Mouse (Mus musculus): ENCODE measurements around the gene Mtmr12. TPM values are rescaled to one million over a fixed set of nuclear protein-coding genes. Genes with fewer than 3 reads are reported as not detected.

Gene Mtmr12
- polyA plus RNA-seq, 2 experiments, result 16.6 to 20.7 TPM

- 0 out of 2 replicates have a peak, but pooled peaks cover 8% of the 10 kb centered on the region for H3K4me1 ChIP-seq (ENCODE audit: control insufficient read depth, insufficient read depth, low read length)
- peak overlapping the region; percentile 76 for H3K27ac ChIP-seq (replicated peaks; ENCODE audit: low read depth, low read length)
- no peak overlapping the region for H3K4me2 ChIP-seq (replicated peaks; ENCODE audit: low read depth, low read length, severe bottlenecking)
- peak; percentile 57 for DNase-seq (ENCODE audit: low spot score)
- 59% methylated on average over 8 of the region's 8 CpGs for WGBS
- H3K27me3 ChIP-seq (ENCODE audit: control insufficient read depth, insufficient read depth, low read length), result no peaks in the 10 kb centered on the region
- H3K9me3 ChIP-seq (ENCODE audit: control insufficient read depth, low read length), result no peaks in the 10 kb centered on the region
- H3K36me3 ChIP-seq (ENCODE audit: control insufficient read depth, insufficient read depth, low read length), result peaks cover 94% of the 10 kb centered on the region
- ATAC-seq (ENCODE audit: low FRiP score, low read depth), result peak; percentile 70
- H3K4me3 ChIP-seq (replicated peaks; ENCODE audit: low read length), result no peak overlapping the region
- H3K9ac ChIP-seq (ENCODE audit: low read depth, low read length, severe bottlenecking), result no peak overlapping the region
- no peak for TF ChIP-seq POLR2A (IDR thresholded peaks at IDR 0.05; ENCODE audit: borderline replicate concordance, extremely low read depth, insufficient read depth, insufficient read length)
These were observed 61.6 kb downstream of the Mtmr12 start for GRCm38 (mm10) chr15:12266460-12266859.

DNA sequence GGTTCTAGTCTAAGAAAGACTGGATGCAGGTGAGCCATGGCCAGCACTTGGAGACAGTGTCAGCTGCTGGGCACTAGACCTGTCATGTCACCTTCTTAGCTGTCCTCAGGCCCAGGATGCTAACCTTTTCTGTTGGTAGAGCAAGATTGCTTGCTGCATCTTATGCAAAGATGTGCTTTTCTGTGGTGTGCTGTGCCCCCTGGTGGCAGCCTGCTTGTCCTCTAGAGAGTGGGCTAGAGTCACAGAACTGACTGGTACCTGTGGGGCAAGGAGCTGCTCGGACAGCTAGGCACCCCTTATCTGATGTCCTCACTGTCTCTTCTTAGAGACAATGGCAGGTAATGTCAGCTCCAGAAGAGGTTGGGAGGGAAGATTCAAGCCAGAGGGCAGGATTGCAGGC lies 63.2 kb downstream of the Mtmr12 start:
- Histone ChIP-seq H3K9ac (ENCODE audit: low read depth, low read length, severe bottlenecking) (no peak overlapping the region), H3K27me3 (ENCODE audit: control insufficient read depth, insufficient read depth, low read length) (no peaks in the 10 kb centered on the region), H3K4me1 (ENCODE audit: control insufficient read depth, insufficient read depth, low read length) (0 out of 2 replicates have a peak, but pooled peaks cover 8% of the 10 kb centered on the region), H3K4me3 (replicated peaks; ENCODE audit: low read length) (no peak overlapping the region), H3K4me2 (replicated peaks; ENCODE audit: low read depth, low read length, severe bottlenecking) (no peak overlapping the region), H3K27ac (replicated peaks; ENCODE audit: low read depth, low read length) (no peak overlapping the region), H3K9me3 (ENCODE audit: control insufficient read depth, low read length) (no peaks in the 10 kb centered on the region), H3K36me3 (ENCODE audit: control insufficient read depth, insufficient read depth, low read length) (peaks cover 81% of the 10 kb centered on the region)
- TF ChIP-seq POLR2A (IDR thresholded peaks at IDR 0.05; ENCODE audit: borderline replicate concordance, extremely low read depth, insufficient read depth, insufficient read length), result no peak
- peak; percentile 66 for DNase-seq (ENCODE audit: low spot score)
- 57% methylated on average over 1 of the region's 1 CpGs for WGBS
- no peak for ATAC-seq (ENCODE audit: low FRiP score, low read depth)

DNA sequence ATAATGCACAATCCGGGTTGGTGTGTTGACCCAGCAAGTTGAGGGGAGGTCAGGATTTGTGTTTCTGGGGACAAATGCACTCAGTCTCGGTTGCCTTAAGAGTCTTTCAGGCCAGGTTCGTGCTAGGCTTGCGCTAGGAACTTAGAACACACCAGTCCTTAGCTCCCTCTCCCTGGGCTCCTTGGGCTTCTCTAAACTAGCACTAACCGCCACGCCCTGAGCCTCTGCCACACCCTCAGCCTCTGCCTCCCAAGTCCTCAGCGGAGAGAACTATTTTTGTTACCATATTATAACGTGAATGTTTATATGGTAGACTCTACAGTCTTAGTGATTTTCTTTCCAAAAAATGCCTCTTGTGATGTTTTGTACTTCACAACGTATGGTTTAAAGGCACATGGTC lies 66.5 kb downstream of the Mtmr12 start:
- ATAC-seq (ENCODE audit: low FRiP score, low read depth), result no peak
- Histone ChIP-seq H3K27ac (replicated peaks; ENCODE audit: low read depth, low read length) (no peak overlapping the region), H3K36me3 (ENCODE audit: control insufficient read depth, insufficient read depth, low read length) (peaks cover 52% of the 10 kb centered on the region), H3K27me3 (ENCODE audit: control insufficient read depth, insufficient read depth, low read length) (no peaks in the 10 kb centered on the region), H3K9ac (ENCODE audit: low read depth, low read length, severe bottlenecking) (no peak overlapping the region), H3K9me3 (ENCODE audit: control insufficient read depth, low read length) (no peaks in the 10 kb centered on the region), H3K4me2 (replicated peaks; ENCODE audit: low read depth, low read length, severe bottlenecking) (no peak overlapping the region), H3K4me1 (ENCODE audit: control insufficient read depth, insufficient read depth, low read length) (0 out of 2 replicates have a peak, but pooled peaks cover 4% of the 10 kb centered on the region), H3K4me3 (replicated peaks; ENCODE audit: low read length) (no peak overlapping the region)
- WGBS, result 88% methylated on average over 9 of the region's 9 CpGs
- no peak for DNase-seq (ENCODE audit: low spot score)
- no peak for TF ChIP-seq POLR2A (IDR thresholded peaks at IDR 0.05; ENCODE audit: borderline replicate concordance, extremely low read depth, insufficient read depth, insufficient read length)

- H3K27ac ChIP-seq (replicated peaks; ENCODE audit: low read depth, low read length), result no peak overlapping the region
- no peak for TF ChIP-seq POLR2A (IDR thresholded peaks at IDR 0.05; ENCODE audit: borderline replicate concordance, extremely low read depth, insufficient read depth, insufficient read length)
- peaks cover 32% of the 10 kb centered on the region for H3K36me3 ChIP-seq (ENCODE audit: control insufficient read depth, insufficient read depth, low read length)
- no peaks in the 10 kb centered on the region for H3K27me3 ChIP-seq (ENCODE audit: control insufficient read depth, insufficient read depth, low read length)
- WGBS, result 84% methylated on average over 12 of the region's 12 CpGs
- H3K4me1 ChIP-seq (ENCODE audit: control insufficient read depth, insufficient read depth, low read length), result no peaks in the 10 kb centered on the region
- no peak overlapping the region for H3K4me3 ChIP-seq (replicated peaks; ENCODE audit: low read length)
- DNase-seq (ENCODE audit: low spot score) (no peak), ATAC-seq (ENCODE audit: low FRiP score, low read depth) (no peak)
- no peaks in the 10 kb centered on the region for H3K9me3 ChIP-seq (ENCODE audit: control insufficient read depth, low read length)
- H3K9ac ChIP-seq (ENCODE audit: low read depth, low read length, severe bottlenecking), result no peak overlapping the region
- no peak overlapping the region for H3K4me2 ChIP-seq (replicated peaks; ENCODE audit: low read depth, low read length, severe bottlenecking)
These were observed 68.7 kb downstream of the Mtmr12 start for GRCm38 (mm10) chr15:12273325-12274052.

DNA sequence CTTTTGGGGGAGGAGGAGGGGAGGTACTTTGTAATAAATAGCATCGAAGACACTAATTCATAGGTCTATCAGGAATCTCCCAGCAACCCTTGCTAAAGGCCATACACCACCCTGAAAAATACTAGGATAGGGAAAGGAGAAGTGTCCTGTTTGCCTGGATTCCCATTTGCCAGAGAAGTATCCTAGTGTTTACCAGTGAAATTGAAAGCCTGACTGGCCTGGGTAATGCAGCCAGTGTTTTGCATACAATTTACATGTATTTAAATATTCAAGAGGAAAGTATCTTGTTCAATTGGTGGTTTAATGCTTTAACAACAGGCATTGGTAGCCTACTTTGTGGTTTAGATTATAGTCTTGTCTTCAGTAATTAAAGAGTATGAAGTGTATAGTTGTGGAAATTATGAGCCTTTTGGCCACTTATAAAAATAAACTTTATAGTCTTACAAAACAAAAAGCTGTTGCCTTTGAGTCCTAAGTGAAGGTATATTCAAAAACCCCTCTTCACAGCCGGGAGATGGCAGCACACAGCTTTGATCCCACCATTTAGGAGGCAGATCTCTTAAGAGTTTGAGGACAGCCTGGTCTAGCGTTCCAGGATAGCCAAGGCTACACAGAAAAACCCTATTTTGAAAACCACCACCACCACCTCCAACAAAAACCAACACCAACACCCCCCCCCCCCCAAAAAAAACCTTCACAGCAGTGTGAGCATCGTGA lies 69.4 kb downstream of the Mtmr12 start:
- H3K4me2 ChIP-seq (replicated peaks; ENCODE audit: low read depth, low read length, severe bottlenecking), result no peak overlapping the region
- H3K9me3 ChIP-seq (ENCODE audit: control insufficient read depth, low read length), result no peaks in the 10 kb centered on the region
- no peaks in the 10 kb centered on the region for H3K4me1 ChIP-seq (ENCODE audit: control insufficient read depth, insufficient read depth, low read length)
- WGBS, result 57% methylated on average over 4 of the region's 4 CpGs
- no peaks in the 10 kb centered on the region for H3K27me3 ChIP-seq (ENCODE audit: control insufficient read depth, insufficient read depth, low read length)
- H3K36me3 ChIP-seq (ENCODE audit: control insufficient read depth, insufficient read depth, low read length), result peaks cover 27% of the 10 kb centered on the region
- no peak overlapping the region for H3K4me3 ChIP-seq (replicated peaks; ENCODE audit: low read length)
- H3K27ac ChIP-seq (replicated peaks; ENCODE audit: low read depth, low read length), result no peak overlapping the region
- no peak for TF ChIP-seq POLR2A (IDR thresholded peaks at IDR 0.05; ENCODE audit: borderline replicate concordance, extremely low read depth, insufficient read depth, insufficient read length)
- no peak for DNase-seq (ENCODE audit: low spot score)
- no peak for ATAC-seq (ENCODE audit: low FRiP score, low read depth)
- H3K9ac ChIP-seq (ENCODE audit: low read depth, low read length, severe bottlenecking), result no peak overlapping the region
